Mouse (Mus musculus): ENCODE results near the gene Cdv3.

Cdv3 gene

DNA sequence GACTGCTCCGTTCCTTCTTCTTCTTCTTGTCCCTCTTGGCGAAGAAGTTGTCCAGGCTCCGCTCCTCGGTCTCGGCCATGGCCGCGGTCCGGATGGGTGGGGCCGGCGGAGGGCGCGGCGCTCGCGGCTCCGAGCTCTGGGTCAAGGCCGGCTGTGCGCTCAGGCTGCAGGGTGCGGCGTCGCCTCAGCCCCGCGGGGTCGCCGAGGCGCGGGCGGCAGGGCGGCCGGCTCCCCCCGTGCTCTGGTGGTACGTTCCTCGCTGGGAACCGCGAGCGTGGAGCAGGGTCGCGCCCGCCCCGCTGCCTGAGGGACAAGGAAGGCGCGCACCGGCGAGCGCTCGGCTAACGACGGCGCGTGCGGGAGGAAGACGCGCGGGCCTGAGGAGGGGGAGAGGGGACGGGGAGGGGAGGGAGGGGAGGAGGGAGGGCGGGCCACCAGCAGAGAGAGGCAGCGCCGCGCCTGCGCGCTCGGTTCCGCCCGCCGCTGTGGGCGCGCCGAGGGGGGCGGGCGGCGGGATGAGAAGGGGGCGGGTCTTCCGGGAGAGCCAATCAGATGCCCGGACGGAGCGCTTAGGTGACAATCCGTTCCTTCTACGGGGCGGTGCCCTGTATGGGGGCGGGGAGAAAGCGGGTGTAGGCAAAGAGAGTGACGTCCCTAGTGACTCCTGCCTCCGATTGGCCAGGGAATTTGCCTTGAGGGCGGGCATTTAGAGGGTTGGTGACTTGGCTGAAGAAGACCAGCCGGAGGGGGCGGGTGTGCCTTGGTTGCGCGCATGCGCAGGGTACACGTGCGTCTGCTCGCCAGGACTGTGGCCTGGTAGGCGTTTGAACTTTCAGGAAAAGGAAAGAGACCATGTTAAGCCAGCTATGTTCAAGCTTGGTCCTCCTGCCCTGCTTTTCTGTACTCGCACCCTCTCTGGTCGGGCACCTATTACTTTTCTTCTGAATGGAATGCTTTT is at the start of gene Cdv3:
Gene Cdv3 (minus strand): TSS at position 551 of the 958 bp plus-strand sequence.
- DNase-seq, result peak; percentile 100

- DNase-seq, result no peak
Observed at GRCm38 (mm10) chr9:103413457-103413856, 47.8 kb upstream of the Cdv3 start.

DNA sequence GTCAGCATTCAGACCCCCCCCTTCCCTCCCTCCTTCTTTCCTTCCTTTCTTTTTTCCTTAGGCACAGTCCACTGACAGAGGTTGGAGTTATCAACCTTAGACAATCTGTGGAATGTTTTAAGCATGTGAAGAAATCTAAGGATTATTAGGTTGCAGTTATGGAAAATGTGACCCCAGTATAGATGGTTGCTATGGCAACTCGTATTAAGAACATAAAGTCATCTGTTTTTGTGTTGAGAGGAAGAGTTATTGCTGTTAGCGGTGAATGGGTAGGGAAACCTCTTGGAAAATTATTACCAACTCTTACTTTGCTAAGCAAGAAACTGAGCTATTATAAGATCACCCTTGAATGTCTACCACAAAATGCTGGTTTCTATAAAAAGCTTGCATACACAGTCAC is 43.5 kb upstream of the Cdv3 start:
- no peak for DNase-seq

DNA sequence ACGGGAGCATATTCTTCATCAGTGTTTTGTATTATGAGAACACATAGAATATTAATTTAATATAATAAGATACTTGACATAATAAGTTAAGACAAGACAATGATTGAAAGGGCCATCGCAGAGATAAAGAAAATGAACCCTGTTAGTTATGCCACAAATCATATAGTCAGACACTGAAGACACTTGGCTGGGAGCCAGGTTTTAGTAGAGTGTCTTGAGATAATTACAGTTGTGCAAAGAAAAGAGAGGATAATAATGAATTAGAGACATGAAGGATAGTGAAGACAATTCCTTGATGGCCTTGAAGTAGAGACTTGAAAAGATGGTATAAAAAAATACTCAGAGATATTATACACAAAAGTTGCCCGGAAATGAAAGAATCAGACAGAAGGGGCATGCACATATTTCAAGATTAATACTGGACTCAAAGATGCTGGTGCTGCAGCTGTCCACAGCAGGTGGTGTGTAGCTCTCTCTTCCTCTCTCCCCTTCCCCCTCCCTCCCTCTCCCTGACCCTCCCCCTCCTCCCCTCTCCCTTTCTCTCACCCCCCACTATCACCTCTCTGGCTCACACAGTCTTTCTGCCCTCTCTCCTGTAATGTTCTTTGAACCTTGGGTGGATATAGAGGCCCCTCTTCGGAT is 42.6 kb upstream of the Cdv3 start:
- no peak for DNase-seq

DNA sequence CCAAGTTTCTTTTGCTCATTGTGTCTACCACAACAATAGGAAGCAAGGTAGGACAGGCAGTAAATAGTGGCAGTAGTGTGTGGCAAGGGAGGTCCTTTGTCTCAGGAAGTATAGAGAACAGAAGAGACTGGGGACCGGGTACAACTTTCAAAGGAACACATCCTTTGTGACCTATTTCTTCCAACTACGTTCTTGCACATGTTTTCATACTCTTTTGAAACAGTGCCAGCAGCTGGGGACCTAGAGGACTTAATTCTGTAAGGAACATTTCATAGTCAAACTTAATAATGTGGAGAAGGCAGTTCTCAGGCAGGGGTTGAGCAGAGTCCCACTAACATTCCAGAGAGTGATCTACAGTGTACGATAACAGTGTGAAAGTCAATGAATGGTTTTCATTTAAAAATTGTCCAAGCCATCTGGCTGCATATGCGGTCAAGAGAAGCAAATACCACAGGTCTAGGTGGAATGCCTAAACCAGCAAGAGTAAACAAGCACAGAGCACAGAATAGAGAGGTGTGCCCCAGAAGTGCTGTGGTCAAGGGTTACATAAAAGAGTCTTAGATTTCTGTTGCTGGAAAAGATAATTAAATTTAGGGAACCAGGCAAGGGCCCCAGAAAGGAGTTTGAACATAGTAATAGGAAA is 37.8 kb upstream of the Cdv3 start:
- DNase-seq, result no peak

DNA sequence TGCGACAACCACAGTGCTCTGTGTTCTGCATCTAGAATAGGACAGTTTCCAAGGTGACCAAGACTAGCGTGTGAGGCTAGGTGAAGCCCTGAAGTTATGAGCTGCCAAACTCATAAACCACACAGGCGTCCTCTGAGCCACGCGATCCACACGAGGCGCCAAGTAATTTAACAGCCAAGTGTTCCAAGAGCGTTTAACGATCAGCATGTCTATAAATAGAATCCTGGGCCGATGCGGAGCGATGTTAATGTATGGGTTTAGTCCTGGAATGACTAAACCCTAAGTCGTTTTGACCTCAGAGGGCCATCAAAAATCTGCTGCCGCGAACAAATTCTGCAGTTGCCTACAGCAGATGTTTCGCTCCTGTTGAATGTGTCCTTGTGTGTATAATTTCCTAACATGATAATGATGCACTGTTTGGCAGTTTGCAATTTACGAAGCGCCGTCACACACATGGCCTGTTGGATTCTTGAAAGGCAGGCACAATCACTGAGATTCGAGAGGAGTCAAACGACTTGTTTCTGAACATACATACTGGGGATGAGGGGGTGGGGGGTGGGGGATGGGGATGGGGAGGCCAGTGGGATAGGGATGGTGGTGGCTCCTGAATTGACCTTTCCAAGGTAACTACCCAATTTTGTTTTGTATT is 33.0 kb upstream of the Cdv3 start:
- DNase-seq, result no peak

- no peak for DNase-seq
Observed at GRCm38 (mm10) chr9:103393256-103393655, 27.6 kb upstream of the Cdv3 start.

GRCm38 (mm10) chr9:103391796-103392372 is 26.2 kb upstream of the Cdv3 start:
- no peak for DNase-seq

DNA sequence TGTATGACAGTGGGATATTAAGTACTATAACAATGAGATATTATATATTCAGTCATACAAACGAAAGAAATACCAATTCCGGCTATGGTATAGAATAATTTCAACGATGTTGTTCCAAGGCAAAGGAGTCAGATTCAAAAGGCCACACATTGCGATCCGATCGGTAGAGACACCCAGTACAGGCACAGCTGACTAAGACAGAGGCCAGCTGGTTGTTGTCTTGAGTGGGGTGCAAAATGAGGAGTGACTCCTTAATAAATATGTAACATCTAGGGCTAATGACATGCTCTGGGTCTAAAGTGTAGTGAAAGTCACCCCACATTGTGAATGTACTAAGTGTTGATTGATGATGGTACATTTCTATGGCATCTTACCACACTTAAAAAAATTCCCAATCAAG is 23.6 kb upstream of the Cdv3 start:
- DNase-seq, result no peak

- DNase-seq, result no peak
Observed at GRCm38 (mm10) chr9:103387011-103387653, 21.5 kb upstream of the Cdv3 start.

DNA sequence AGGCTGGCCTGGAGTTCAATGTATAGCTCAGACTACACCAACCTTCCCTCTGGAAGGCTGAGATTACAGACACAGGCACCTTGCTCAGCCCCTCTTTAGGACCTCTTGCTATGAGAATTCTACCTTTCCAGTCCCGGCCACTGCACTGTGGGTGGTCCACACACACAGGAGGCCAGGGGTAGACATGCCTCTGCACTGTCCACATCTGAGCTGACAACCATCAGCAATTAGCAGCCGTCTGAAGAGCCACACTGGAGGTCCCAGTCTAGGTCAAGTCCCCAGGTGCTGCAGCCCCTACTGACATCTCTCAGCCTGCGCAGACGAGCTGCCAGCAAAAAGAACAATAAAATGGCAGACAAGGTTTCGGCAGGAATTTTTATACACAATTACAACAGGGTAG is 20.9 kb upstream of the Cdv3 start:
- no peak for DNase-seq

GRCm38 (mm10) chr9:103385600-103385999 is 20.0 kb upstream of the Cdv3 start:
- DNase-seq, result no peak

- DNase-seq, result no peak
Observed at GRCm38 (mm10) chr9:103384141-103384796, 18.6 kb upstream of the Cdv3 start.

- DNase-seq, result no peak
Observed at GRCm38 (mm10) chr9:103383576-103383975, 17.9 kb upstream of the Cdv3 start.

DNA sequence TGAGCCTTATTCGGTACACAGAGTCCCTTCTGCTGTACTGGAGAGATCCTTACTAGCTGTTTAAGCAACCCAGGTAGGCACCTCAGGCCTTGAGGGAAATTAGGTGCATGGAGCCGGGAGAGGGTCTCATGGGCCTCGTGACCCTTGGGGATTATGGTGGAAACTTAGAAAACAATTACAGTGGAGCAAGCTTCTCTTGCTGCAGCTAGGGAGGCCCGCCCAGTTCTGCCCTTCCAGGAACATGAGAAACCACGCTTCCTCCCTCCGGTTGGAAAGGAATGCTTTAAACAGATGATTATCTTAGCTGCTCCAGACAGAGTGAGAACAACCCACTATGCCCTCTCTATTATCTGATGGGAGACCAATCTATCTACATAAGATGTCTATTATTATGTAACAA is 17.3 kb upstream of the Cdv3 start:
- DNase-seq, result no peak

DNA sequence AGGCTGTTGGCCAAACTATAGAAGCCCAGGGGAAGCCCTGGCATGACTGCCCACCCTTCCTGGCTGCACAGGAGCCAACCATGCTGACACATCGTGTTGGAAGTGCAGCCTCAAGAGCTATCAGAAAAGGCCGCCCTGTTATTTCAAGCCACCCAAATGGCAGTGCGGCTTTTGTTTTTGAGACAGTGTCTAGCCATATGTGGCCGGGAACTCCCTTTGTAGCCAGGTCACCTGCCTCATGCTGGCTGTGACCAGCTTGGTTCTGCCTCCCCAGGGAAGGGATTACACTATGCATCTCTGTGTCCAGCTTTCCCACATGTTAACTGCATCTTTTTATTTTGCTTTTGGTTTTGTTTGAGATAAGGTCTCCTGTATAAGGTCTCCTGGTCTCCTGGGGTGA is 14.9 kb upstream of the Cdv3 start:
- DNase-seq, result no peak

- DNase-seq, result no peak
Observed at GRCm38 (mm10) chr9:103379199-103379598, 13.6 kb upstream of the Cdv3 start.

DNA sequence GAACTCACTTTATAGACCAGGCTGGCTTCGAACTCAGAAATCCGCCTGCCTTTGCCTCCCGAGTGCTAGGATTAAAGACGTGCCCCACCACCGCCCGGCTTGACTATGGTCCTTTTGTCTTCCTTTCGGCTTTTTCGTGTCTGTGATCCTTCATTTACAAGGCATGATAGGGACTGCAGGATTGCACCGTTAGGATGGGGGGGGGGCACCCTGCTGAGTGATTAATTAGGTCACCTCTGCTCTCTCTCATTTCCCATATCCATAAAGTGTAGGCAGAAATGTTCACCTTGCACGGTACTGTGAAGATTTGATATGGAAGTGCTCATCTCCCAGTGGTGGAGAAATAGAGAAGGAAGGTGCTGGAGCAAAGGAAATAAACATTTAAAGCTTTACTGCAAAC is 13.0 kb upstream of the Cdv3 start:
- no peak for DNase-seq

GRCm38 (mm10) chr9:103376346-103377320 is 11.0 kb upstream of the Cdv3 start:
- no peak for DNase-seq

GRCm38 (mm10) chr9:103372271-103373010 is 6.8 kb upstream of the Cdv3 start:
- no peak for DNase-seq
